Mouse (Mus musculus) embryonic facial prominence, embryonic 14.5 days (tissue): ENCODE results near the gene Gm20388. TPM values are rescaled to one million over a fixed set of nuclear protein-coding genes. Genes with fewer than 3 reads are reported as not detected.

Experiments used
- ATAC-seq: fragments of 200-750 bp; cut with Nextera tagmentation; 2 replicates; pipeline ENCODE4 v1.8.0; 2017; ENCODE audit warnings: low read depth, moderate number of reproducible peaks, moderate TSS enrichment
- DNase-seq: peaks from one replicate; pipeline ENCODE4 v3.0.0-alpha.2; 2015; ENCODE audit warnings: low spot score
- H3K27ac ChIP-seq: fragments of 300-500 bp; sonication (generic); replicated peaks from 2 replicates; pipeline ENCODE4 v1.5.1; 2014; ENCODE audit warnings: low read depth, mild to moderate bottlenecking, low read length, moderate library complexity
- H3K27me3 ChIP-seq: fragments of 300-500 bp; sonication (generic); replicated peaks from 2 replicates; pipeline ENCODE4 v1.6.1; 2014; ENCODE audit warnings: low read length; ENCODE audit not compliant: control insufficient read depth, insufficient read depth
- H3K36me3 ChIP-seq: fragments of 300-500 bp; sonication (generic); 2 replicates; pipeline ENCODE4 v1.6.1; 2014; ENCODE audit warnings: low read length, mixed read lengths; ENCODE audit not compliant: control insufficient read depth, insufficient read depth
- H3K4me1 ChIP-seq: fragments of 300-500 bp; sonication (generic); 2 replicates; pipeline ENCODE4 v1.6.1; 2014; ENCODE audit warnings: antibody characterized with exemption, low read length; ENCODE audit not compliant: control insufficient read depth, insufficient read depth
- H3K4me2 ChIP-seq: fragments of 300-500 bp; sonication (generic); 2 replicates; pipeline ENCODE4 v1.6.1; 2014; ENCODE audit warnings: low read depth, mild to moderate bottlenecking, low read length, moderate library complexity, mixed read lengths
- H3K4me3 ChIP-seq: fragments of 300-500 bp; sonication (generic); 2 replicates; pipeline ENCODE4 v1.5.1; 2014; ENCODE audit warnings: low read depth, mild to moderate bottlenecking, low read length
- H3K9ac ChIP-seq: fragments of 300-500 bp; sonication (generic); 2 replicates; pipeline ENCODE4 v1.6.1; 2014; ENCODE audit warnings: low read depth, mild to moderate bottlenecking, low read length, moderate library complexity, mixed read lengths
- H3K9me3 ChIP-seq: fragments of 300-500 bp; sonication (generic); 2 replicates; pipeline ENCODE4 v1.6.1; 2016; ENCODE audit warnings: low read length; ENCODE audit not compliant: control insufficient read depth
- WGBS: fragments of 180-500 bp; shearing (Covaris S2); extraction: QIAGEN DNeasy Blood & Tissue Kit; methylation state at CpG from one replicate; pipeline ENCODE4 v1.1.7; 2014; 5-methylcytosine and 5-hydroxymethylcytosine counted together
- polyA plus RNA-seq: library from polyadenylated mRNA; unstranded; fragments of >200 nt; fragmentation: Nextera tagmentation; extraction: Ambion mirVana; gene quantifications from 2 replicates; pipeline ENCODE4 v1.2.1, GENCODE M21; 2014

Gene Gm20388
- polyA plus RNA-seq, 1 experiment from 2014 or later, result not detected

DNA sequence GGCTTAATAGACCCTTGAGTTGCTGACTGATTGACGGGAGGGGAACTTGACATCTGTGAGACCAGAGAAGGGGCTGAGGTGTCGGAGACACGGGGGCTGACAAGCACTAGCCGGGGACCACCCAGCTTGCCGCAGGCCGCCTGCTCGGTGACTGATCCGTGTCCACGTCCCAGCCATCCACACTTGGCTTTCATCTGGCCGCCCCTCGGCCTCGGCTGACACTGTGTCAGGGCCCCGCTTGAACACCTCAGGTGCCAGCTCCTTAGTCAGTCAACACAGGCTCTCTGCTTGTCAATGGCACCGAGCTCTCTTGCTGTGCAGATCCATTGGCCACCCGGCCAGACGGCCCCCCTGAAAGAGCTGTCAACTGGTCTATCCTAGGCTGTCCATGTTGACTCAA, 1083.1 kb downstream of the Gm20388 start:
- H3K4me1 ChIP-seq, result no peaks in the 10 kb centered on the region
- no peak overlapping the region for H3K9ac ChIP-seq
- 57% methylated on average over 13 of the region's 16 CpGs for WGBS
- H3K4me2 ChIP-seq, result no peak overlapping the region
- ATAC-seq, result no peak
- H3K9me3 ChIP-seq, result no peaks in the 10 kb centered on the region
- H3K27me3 ChIP-seq, result 0 out of 2 replicates have a peak, but pooled peaks cover 4% of the 10 kb centered on the region
- no peak for DNase-seq
- no peaks in the 10 kb centered on the region for H3K36me3 ChIP-seq
- H3K27ac ChIP-seq, result no peak overlapping the region
- H3K4me3 ChIP-seq, result no peak overlapping the region

DNA sequence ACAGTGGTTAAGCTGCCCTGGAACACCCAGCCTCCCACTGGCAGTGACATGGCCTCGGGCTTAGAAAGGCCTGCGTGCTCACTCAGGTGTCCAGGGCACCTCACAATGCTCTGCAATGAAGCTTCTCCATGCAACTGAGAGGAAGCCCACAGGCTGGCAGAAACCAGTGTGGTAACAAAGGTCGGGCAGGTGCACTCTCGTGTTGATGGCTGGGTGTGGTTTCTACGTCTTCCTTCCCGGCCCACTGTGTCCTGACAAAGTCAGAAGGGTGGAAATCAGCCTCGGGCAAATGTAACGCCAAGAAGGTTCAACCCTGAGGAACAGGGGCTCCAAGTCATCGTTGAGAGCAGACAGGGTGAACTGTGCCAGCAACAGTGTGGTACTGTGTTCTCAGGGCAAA, 1084.8 kb downstream of the Gm20388 start:
- 58% methylated on average over 9 of the region's 9 CpGs for WGBS
- Histone ChIP-seq H3K4me3 (no peak overlapping the region), H3K27ac (no peak overlapping the region), H3K9me3 (no peaks in the 10 kb centered on the region), H3K27me3 (0 out of 2 replicates have a peak, but pooled peaks cover 4% of the 10 kb centered on the region), H3K36me3 (no peaks in the 10 kb centered on the region), H3K4me2 (no peak overlapping the region), H3K9ac (no peak overlapping the region), H3K4me1 (no peaks in the 10 kb centered on the region)
- no peak for DNase-seq
- ATAC-seq, result no peak

DNA sequence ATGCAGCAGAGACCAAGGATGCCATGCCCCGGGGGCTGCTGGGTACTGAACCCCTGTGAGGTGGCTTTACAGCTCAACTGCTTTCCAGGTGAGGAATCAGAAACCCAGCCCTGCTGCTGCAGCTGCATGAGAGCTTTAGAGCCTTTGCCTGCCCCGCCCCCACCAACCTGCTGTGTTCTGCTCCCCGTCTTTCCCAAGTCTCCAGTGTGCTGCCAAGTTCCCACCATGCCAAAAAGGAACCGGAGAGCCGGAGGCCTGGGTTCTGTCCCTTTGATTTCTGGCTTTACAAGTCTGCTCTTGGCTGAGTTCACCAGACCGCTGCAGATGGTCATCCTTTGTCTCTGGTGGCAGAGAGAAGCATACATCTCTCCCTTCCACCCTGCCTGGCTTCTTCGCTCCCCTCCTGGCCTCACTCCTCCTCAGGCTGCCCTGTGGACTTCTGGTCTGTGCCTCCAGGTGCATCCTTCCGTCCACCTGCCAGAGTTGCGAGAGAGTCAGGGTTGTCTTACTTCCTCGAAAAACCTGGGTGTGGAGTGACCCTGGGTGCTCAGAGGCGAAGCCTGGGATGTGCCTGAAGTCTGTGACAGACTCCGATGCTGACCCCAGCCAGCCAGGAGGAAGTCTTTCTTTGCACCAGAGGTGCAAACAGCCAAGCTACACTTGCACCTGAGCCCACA, 1086.4 kb downstream of the Gm20388 start:
- H3K27me3 ChIP-seq, result 0 out of 2 replicates have a peak, but pooled peaks cover 4% of the 10 kb centered on the region

DNA sequence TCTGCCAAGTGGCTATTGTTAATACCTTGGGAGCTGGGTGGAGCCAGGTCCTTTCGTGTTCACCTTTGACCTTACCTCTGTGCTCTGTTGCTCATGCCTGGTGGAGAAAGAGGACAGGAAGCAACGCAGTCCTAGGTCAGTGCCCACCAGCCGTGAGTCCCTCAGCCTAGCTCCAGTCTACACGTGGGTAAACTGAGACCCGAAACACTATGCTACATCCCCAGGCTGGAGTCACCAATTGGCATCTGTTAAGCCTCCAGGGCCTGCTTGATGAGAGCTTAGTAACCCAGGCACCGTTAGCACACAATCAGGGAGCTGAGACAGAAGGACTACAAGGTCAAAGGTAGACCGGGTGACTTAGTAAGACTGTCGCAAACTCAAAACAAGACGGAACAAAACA, 1087.3 kb downstream of the Gm20388 start:
- ATAC-seq (no peak), DNase-seq (no peak)
- H3K4me2 ChIP-seq, result no peak overlapping the region
- 71% methylated on average over 9 of the region's 9 CpGs for WGBS
- no peak overlapping the region for H3K9ac ChIP-seq
- H3K36me3 ChIP-seq, result no peaks in the 10 kb centered on the region
- 0 out of 2 replicates have a peak, but pooled peaks cover 4% of the 10 kb centered on the region for H3K27me3 ChIP-seq
- no peak overlapping the region for H3K27ac ChIP-seq
- no peak overlapping the region for H3K4me3 ChIP-seq
- no peaks in the 10 kb centered on the region for H3K9me3 ChIP-seq
- H3K4me1 ChIP-seq, result peaks cover under 1% of the 10 kb centered on the region; the same call in 1 of the 2 replicates

More for the DNA sequence above, 1086.4 kb downstream of the Gm20388 start:
- H3K27ac ChIP-seq, result no peak overlapping the region
- DNase-seq, result no peak
- WGBS, result 71% methylated on average over 12 of the region's 12 CpGs
- no peak for ATAC-seq
- no peaks in the 10 kb centered on the region for H3K4me1 ChIP-seq
- H3K36me3 ChIP-seq, result no peaks in the 10 kb centered on the region
- no peaks in the 10 kb centered on the region for H3K9me3 ChIP-seq
- H3K4me2 ChIP-seq, result no peak overlapping the region
- no peak overlapping the region for H3K4me3 ChIP-seq
- no peak overlapping the region for H3K9ac ChIP-seq

DNA sequence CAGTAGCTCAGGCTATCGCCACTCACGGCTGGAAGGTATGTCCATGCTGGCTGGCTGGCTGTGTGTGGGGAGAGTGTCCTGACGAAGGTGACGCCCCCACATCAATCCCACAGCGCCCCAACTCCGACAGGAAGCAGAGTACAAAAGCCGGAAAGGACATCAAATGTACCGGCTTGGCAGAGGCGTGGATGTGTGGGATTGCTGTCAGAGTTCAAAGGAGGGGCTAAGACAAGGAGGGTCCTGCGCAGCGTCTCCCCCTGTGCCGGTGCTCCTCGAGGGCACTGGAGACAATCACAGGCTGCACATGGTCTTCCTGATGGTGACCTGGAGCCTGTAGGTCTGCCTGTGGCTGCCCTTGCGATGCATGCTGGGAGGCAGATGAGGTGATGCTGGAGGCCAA, 1088.3 kb downstream of the Gm20388 start:
- 71% methylated on average over 14 of the region's 14 CpGs for WGBS
- H3K4me1 ChIP-seq, result peaks cover 5% of the 10 kb centered on the region
- no peak overlapping the region for H3K4me2 ChIP-seq
- no peak overlapping the region for H3K27ac ChIP-seq
- H3K27me3 ChIP-seq, result 0 out of 2 replicates have a peak, but pooled peaks cover 4% of the 10 kb centered on the region
- H3K4me3 ChIP-seq, result no peak overlapping the region
- H3K36me3 ChIP-seq, result no peaks in the 10 kb centered on the region
- H3K9me3 ChIP-seq, result no peaks in the 10 kb centered on the region
- no peak for ATAC-seq
- no peak overlapping the region for H3K9ac ChIP-seq
- DNase-seq, result no peak

DNA sequence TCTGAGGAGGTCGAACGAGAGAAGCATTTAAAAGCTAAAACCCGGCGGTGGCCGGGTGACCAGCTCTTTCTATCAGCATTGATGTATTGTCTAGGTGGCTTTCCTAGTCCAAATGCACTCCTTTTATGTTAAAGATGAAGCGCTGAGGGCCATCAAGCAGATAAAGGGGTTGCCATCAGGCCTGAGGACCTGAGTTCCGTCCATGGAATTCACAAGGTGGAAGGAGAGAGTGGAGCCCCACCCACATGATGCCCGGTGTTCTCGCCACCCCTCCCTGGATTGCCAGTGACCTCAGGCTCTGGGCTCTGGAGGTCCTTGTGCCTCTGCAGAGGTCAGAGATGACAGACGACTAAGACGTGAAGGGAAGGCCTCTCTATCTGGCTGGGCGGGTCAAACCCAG, 1091.3 kb downstream of the Gm20388 start:
- DNase-seq, result no peak
- Histone ChIP-seq H3K4me3 (no peak overlapping the region), H3K27ac (no peak overlapping the region), H3K9me3 (peaks cover 11% of the 10 kb centered on the region; the same call in 1 of the 2 replicates), H3K4me1 (peaks cover 5% of the 10 kb centered on the region), H3K9ac (no peak overlapping the region), H3K27me3 (no peaks in the 10 kb centered on the region), H3K36me3 (no peaks in the 10 kb centered on the region), H3K4me2 (no peak overlapping the region)
- ATAC-seq, result no peak
- WGBS, result 80% methylated on average over 12 of the region's 12 CpGs

DNA sequence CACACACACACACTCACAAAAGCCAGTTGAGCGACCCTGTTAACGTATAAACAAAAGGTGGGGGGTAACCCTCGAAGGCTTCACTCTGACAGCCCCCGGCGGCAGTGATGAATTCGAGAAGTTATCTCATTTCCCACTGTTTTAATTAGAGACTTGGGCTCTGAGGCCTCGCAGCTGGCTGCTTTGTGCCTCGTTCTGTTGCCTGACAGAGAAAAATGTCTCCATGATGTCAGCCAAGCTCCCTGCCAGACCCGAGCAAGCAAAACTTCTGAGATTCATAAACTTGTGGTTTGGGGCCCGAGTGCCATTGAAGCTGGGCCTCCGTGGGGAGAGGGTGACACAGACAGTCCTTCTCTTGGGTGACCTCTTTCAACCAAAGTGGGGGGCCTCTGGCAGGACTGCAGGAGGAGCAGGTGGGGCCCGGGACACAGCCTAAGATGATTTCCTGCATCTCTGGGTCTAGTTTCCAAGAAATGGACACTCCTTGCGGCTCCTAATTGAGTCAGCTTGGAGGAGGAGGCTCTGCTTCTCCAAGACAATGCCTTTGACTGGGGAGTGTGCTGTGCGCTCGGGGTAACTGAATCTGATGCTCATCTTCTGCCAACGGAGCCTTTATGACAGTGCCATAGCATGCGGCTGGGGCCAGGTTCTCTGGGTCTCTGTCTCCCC, 1092.4 kb downstream of the Gm20388 start:
- DNase-seq, result peak; percentile 38
- Histone ChIP-seq H3K4me3 (no peak overlapping the region), H3K27ac (peak overlapping the region; percentile 5; the same call in 1 of the 2 replicates), H3K4me1 (peaks cover 5% of the 10 kb centered on the region), H3K4me2 (no peak overlapping the region), H3K27me3 (no peaks in the 10 kb centered on the region), H3K9ac (no peak overlapping the region), H3K9me3 (peaks cover 11% of the 10 kb centered on the region; the same call in 1 of the 2 replicates), H3K36me3 (no peaks in the 10 kb centered on the region)
- WGBS, result 41% methylated on average over 16 of the region's 17 CpGs
- no peak for ATAC-seq

DNA sequence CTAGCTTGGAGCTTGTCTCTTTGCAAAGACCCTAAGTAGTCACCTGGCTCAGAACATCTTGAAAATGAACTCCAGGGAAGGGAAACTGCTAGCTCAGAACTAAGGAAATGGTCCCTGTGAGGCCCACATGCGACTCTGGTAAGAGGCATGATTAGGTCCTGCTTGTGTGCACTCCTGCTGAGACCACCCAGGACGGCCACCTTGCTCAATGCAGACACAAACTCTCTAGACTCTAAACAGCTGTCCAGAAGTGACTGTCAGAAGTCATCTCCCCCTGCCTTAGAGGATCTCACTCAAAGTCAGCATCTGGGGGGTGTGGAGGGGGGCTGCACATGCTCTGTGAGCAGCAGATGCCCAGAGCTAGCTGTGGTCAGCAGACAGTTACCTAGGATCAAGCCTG, 1093.0 kb downstream of the Gm20388 start:
- no peaks in the 10 kb centered on the region for H3K36me3 ChIP-seq
- DNase-seq (no peak), ATAC-seq (no peak)
- no peak overlapping the region for H3K9ac ChIP-seq
- no peak overlapping the region for H3K4me2 ChIP-seq
- peaks cover 11% of the 10 kb centered on the region; the same call in 1 of the 2 replicates for H3K9me3 ChIP-seq
- peaks cover 5% of the 10 kb centered on the region for H3K4me1 ChIP-seq
- no peak overlapping the region; the same call in 1 of the 2 replicates for H3K27ac ChIP-seq
- WGBS, result 47% methylated on average over 2 of the region's 2 CpGs
- H3K4me3 ChIP-seq, result no peak overlapping the region
- H3K27me3 ChIP-seq, result no peaks in the 10 kb centered on the region
